Mouse (Mus musculus) Muller cell, postnatal 12 days (primary cell): ENCODE data around the gene Sorcs3.

Experiments
- DNase-seq: peaks from one replicate; pipeline ENCODE4 v3.0.0-alpha.2; 2015; ENCODE audit errors: inconsistent ontology term

Gene Sorcs3

GRCm38 (mm10) chr19:48834342-48834741 lies 628.5 kb downstream of the Sorcs3 start:
- DNase-seq, result peak; percentile 32

GRCm38 (mm10) chr19:48839418-48839817 lies 633.6 kb downstream of the Sorcs3 start:
- DNase-seq, result no peak

DNA sequence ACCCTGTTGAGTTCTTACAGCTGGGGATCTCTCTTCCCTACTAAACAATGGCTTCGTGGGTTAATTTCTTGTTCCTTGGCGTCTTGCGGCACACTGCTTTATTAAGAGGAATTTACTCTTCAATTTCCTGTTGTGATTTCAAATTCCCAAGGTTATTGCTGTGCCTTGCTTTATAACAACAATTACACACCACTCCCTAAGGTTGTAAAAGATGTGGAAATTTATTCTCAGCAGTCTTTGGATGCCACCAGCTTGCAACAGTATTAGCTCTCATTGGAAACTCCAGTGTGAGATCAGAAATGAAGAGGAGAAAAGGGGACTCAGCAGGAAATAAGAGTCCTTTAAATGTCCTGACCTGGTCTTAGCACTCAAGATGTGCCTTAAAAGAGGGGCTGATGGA lies 641.9 kb downstream of the Sorcs3 start:
- no peak for DNase-seq

DNA sequence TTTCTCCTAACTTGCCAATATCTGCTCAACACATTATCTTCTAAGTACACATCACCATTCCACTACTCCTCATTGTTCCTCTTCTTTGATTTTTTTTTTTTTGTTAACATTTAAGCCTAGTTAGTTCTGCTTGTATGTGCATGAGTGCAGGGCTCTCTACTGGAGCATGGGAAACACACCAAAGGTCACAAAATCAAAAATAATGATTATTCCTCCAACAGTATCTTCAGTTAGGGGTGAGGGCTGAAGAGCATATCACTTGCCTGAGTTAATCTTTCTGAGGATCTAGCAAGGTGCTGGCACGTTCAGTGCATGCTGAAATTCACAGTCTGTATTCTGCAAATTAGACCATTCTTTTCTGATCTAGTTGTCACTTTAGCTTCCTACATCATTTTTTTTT lies 644.6 kb downstream of the Sorcs3 start:
- no peak for DNase-seq
